Mouse (Mus musculus) limb, embryonic 11.5 days (tissue): ENCODE results near the gene Bmp2. TPM values are rescaled to one million over a fixed set of nuclear protein-coding genes. Genes with fewer than 3 reads are reported as not detected.

Experiments used
- ATAC-seq: fragments of 200-750 bp; cut with Nextera tagmentation; 2 replicates; pipeline ENCODE4 v1.8.0; 2017; ENCODE audit warnings: low read depth; ENCODE audit not compliant: insufficient number of reproducible peaks, low FRiP score, low TSS enrichment
- DNase-seq: peaks from one replicate; pipeline ENCODE4 v3.0.0-alpha.2; 2015; ENCODE audit warnings: low spot score
- H3K27ac ChIP-seq: fragments of 300-500 bp; sonication (generic); replicated peaks from 2 replicates; pipeline ENCODE4 v1.5.1; 2014; ENCODE audit warnings: low read depth, mild to moderate bottlenecking, low read length
- H3K27me3 ChIP-seq: fragments of 300-500 bp; sonication (generic); 2 replicates; pipeline ENCODE4 v1.6.1; 2014; ENCODE audit warnings: mild to moderate bottlenecking, low read length, mixed read lengths; ENCODE audit not compliant: control insufficient read depth, insufficient read depth
- H3K36me3 ChIP-seq: fragments of 300-500 bp; sonication (generic); 2 replicates; pipeline ENCODE4 v1.6.1; 2014; ENCODE audit warnings: mild to moderate bottlenecking, low read length, moderate library complexity, mixed read lengths; ENCODE audit not compliant: control insufficient read depth, insufficient read depth
- H3K4me1 ChIP-seq: fragments of 300-500 bp; sonication (generic); 2 replicates; pipeline ENCODE4 v1.6.1; 2014; ENCODE audit warnings: low read length, mixed read lengths; ENCODE audit not compliant: control insufficient read depth, insufficient read depth
- H3K4me2 ChIP-seq: fragments of 300-500 bp; sonication (generic); 2 replicates; pipeline ENCODE4 v1.6.1; 2014; ENCODE audit warnings: low read depth, mild to moderate bottlenecking, moderate library complexity; ENCODE audit not compliant: severe bottlenecking
- H3K4me3 ChIP-seq: fragments of 300-500 bp; sonication (generic); 2 replicates; pipeline ENCODE4 v1.5.1; 2014; ENCODE audit warnings: low read depth, low read length
- H3K9ac ChIP-seq: fragments of 300-500 bp; sonication (generic); 2 replicates; pipeline ENCODE4 v1.6.1; 2014; ENCODE audit warnings: mild to moderate bottlenecking, low read length
- H3K9me3 ChIP-seq: fragments of 300-500 bp; sonication (generic); 2 replicates; pipeline ENCODE4 v1.6.1; 2016; ENCODE audit warnings: low read length; ENCODE audit not compliant: control insufficient read depth
- WGBS: fragments of 180-500 bp; shearing (Covaris S2); extraction: QIAGEN DNeasy Blood & Tissue Kit; methylation state at CpG from one replicate; pipeline ENCODE4 v1.1.7; 2014; 5-methylcytosine and 5-hydroxymethylcytosine counted together
- polyA plus RNA-seq: library from polyadenylated mRNA; unstranded; fragments of >200 nt; fragmentation: Nextera tagmentation; extraction: Ambion mirVana; gene quantifications from 2 replicates; pipeline ENCODE4 v1.2.1, GENCODE M21; 2014

Bmp2 gene
- polyA plus RNA-seq, 1 experiment from 2014 or later, result 12.8 TPM

- DNase-seq, result no peak
- no peak overlapping the region for H3K27ac ChIP-seq
- no peaks in the 10 kb centered on the region for H3K9me3 ChIP-seq
- ATAC-seq, result no peak
- H3K4me1 ChIP-seq, result no peaks in the 10 kb centered on the region
- H3K9ac ChIP-seq, result no peak overlapping the region
- H3K4me3 ChIP-seq, result no peak overlapping the region
- WGBS, result 89% methylated on average over 2 of the region's 2 CpGs
- no peaks in the 10 kb centered on the region for H3K36me3 ChIP-seq
- H3K4me2 ChIP-seq, result no peak overlapping the region
- H3K27me3 ChIP-seq, result no peaks in the 10 kb centered on the region
These were observed 29.8 kb upstream of the Bmp2 start for GRCm38 (mm10) chr2:133522121-133522520.

GRCm38 (mm10) chr2:133525621-133526181 is 26.3 kb upstream of the Bmp2 start:
- Histone ChIP-seq H3K36me3 (no peaks in the 10 kb centered on the region), H3K27ac (no peak overlapping the region), H3K4me2 (no peak overlapping the region), H3K4me3 (no peak overlapping the region), H3K9ac (no peak overlapping the region), H3K9me3 (no peaks in the 10 kb centered on the region), H3K27me3 (no peaks in the 10 kb centered on the region), H3K4me1 (no peaks in the 10 kb centered on the region)
- DNase-seq (no peak), ATAC-seq (no peak)
- WGBS, result 48% methylated on average over 4 of the region's 4 CpGs

GRCm38 (mm10) chr2:133529396-133529795 is 22.6 kb upstream of the Bmp2 start:
- Histone ChIP-seq H3K4me2 (no peak overlapping the region), H3K27me3 (no peaks in the 10 kb centered on the region), H3K9ac (no peak overlapping the region), H3K4me1 (no peaks in the 10 kb centered on the region), H3K36me3 (no peaks in the 10 kb centered on the region), H3K27ac (no peak overlapping the region), H3K4me3 (no peak overlapping the region), H3K9me3 (no peaks in the 10 kb centered on the region)
- DNase-seq (no peak), ATAC-seq (no peak)
- 95% methylated on average over 9 of the region's 9 CpGs for WGBS

- DNase-seq (no peak), ATAC-seq (no peak)
- H3K4me1 ChIP-seq, result no peaks in the 10 kb centered on the region
- no peak overlapping the region for H3K27ac ChIP-seq
- no peak overlapping the region for H3K9ac ChIP-seq
- no peaks in the 10 kb centered on the region for H3K36me3 ChIP-seq
- WGBS, result 74% methylated on average over 3 of the region's 3 CpGs
- H3K27me3 ChIP-seq, result no peaks in the 10 kb centered on the region
- no peak overlapping the region for H3K4me2 ChIP-seq
- no peaks in the 10 kb centered on the region for H3K9me3 ChIP-seq
- no peak overlapping the region for H3K4me3 ChIP-seq
These were observed 18.9 kb upstream of the Bmp2 start for GRCm38 (mm10) chr2:133533073-133533472.

- WGBS, result 84% methylated on average over 9 of the region's 9 CpGs
- Histone ChIP-seq H3K9ac (no peak overlapping the region), H3K9me3 (no peaks in the 10 kb centered on the region), H3K36me3 (no peaks in the 10 kb centered on the region), H3K4me1 (no peaks in the 10 kb centered on the region), H3K27me3 (no peaks in the 10 kb centered on the region), H3K4me3 (no peak overlapping the region), H3K4me2 (no peak overlapping the region), H3K27ac (no peak overlapping the region)
- no peak for ATAC-seq
- DNase-seq, result no peak
These were observed 16.5 kb upstream of the Bmp2 start for GRCm38 (mm10) chr2:133535481-133535880.

GRCm38 (mm10) chr2:133536812-133537211 is 15.1 kb upstream of the Bmp2 start:
- H3K4me2 ChIP-seq, result no peak overlapping the region
- DNase-seq, result no peak
- H3K4me1 ChIP-seq, result no peaks in the 10 kb centered on the region
- no peaks in the 10 kb centered on the region for H3K27me3 ChIP-seq
- no peak for ATAC-seq
- WGBS, result 87% methylated on average over 7 of the region's 7 CpGs
- H3K27ac ChIP-seq, result no peak overlapping the region
- no peak overlapping the region for H3K9ac ChIP-seq
- no peak overlapping the region for H3K4me3 ChIP-seq
- no peaks in the 10 kb centered on the region for H3K9me3 ChIP-seq
- H3K36me3 ChIP-seq, result no peaks in the 10 kb centered on the region

- H3K36me3 ChIP-seq, result no peaks in the 10 kb centered on the region
- H3K4me3 ChIP-seq, result no peak overlapping the region
- WGBS, result 86% methylated on average over 1 of the region's 1 CpGs
- H3K9ac ChIP-seq, result no peak overlapping the region
- DNase-seq (no peak), ATAC-seq (no peak)
- H3K4me2 ChIP-seq, result no peak overlapping the region
- no peaks in the 10 kb centered on the region for H3K9me3 ChIP-seq
- H3K4me1 ChIP-seq, result no peaks in the 10 kb centered on the region
- no peaks in the 10 kb centered on the region for H3K27me3 ChIP-seq
- no peak overlapping the region for H3K27ac ChIP-seq
These were observed 11.3 kb upstream of the Bmp2 start for GRCm38 (mm10) chr2:133540702-133541101.

GRCm38 (mm10) chr2:133550238-133550682 is 1.7 kb upstream of the Bmp2 start:
- WGBS, result 11% methylated on average over 4 of the region's 4 CpGs
- no peak for ATAC-seq
- Histone ChIP-seq H3K4me2 (no peak overlapping the region), H3K9ac (no peak overlapping the region), H3K9me3 (no peaks in the 10 kb centered on the region), H3K4me3 (no peak overlapping the region), H3K27ac (no peak overlapping the region), H3K27me3 (peaks cover 19% of the 10 kb centered on the region; the same call in 1 of the 2 replicates), H3K4me1 (peaks cover 4% of the 10 kb centered on the region; the same call in 1 of the 2 replicates), H3K36me3 (no peaks in the 10 kb centered on the region)
- DNase-seq, result peak; percentile 81
